16 mouse cellular contexts compared by ENCODE assay signal in the genomic region with DNA sequence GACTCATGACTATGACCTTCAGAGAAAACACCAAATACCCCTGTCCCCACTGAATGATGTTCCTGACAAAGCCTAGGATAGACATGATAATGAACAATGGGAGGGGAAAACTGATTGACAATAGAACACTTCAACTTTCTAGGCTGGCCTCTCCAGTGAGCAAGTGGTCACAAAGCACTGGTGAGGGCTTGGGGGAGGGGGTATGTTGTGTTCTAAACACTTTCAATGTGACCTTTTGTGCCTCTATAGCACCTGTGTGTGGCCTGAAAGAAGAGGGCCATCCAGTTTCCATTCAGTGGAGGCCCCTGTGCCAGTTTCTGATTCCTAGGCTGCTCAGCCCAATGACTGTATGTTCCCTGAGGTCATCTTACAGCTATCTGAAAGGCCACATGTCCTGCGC.
"Had no signal": no experiment of that assay in that cellular context is flagged by ENCODE, and none has a peak within 500 bp of the region (broad histone marks: within the 10 kb centered on the region; RNA-seq: fewer than 3 reads in every experiment).

No protein-coding gene starts in this region.

- ATAC-seq: midbrain, embryonic 13.5 days; midbrain, embryonic 15.5 days had no signal

- H3K4me1 ChIP-seq: neural tube, embryonic 12.5 days; stomach, embryonic 15.5 days had no signal

- H3K27ac ChIP-seq: midbrain, embryonic 10.5 days; midbrain, embryonic 13.5 days; midbrain, embryonic 15.5 days; neural tube, embryonic 12.5 days; stomach, embryonic 15.5 days; stomach, postnatal 0 days had no signal

- H3K27me3 ChIP-seq: midbrain, embryonic 13.5 days; midbrain, embryonic 15.5 days; neural tube, embryonic 12.5 days; stomach, embryonic 15.5 days had no signal

- H3K4me3 ChIP-seq: midbrain, embryonic 10.5 days; midbrain, embryonic 13.5 days; midbrain, embryonic 15.5 days; neural tube, embryonic 12.5 days; stomach, embryonic 15.5 days had no signal

- DNase-seq: lung, adult 18-20 months; lung, embryonic 14.5 days; lung, postnatal 10 days; lung, postnatal 4 days; retina, postnatal 1 day; right cerebral cortex, adult 18-20 months; right cerebral cortex, postnatal 14 days; thymus, adult 2 months; thymus, postnatal 25 days; thymus, postnatal 4 days had no signal

- H3K36me3 ChIP-seq: midbrain, embryonic 10.5 days; midbrain, embryonic 13.5 days; midbrain, embryonic 15.5 days; neural tube, embryonic 12.5 days; stomach, embryonic 15.5 days had no signal

- H3K9ac ChIP-seq: lung, embryonic 14.5 days; midbrain, embryonic 13.5 days; midbrain, embryonic 15.5 days; neural tube, embryonic 12.5 days; stomach, embryonic 15.5 days had no signal

- H3K4me2 ChIP-seq: lung, embryonic 14.5 days; midbrain, embryonic 13.5 days; midbrain, embryonic 15.5 days; neural tube, embryonic 12.5 days; stomach, embryonic 15.5 days had no signal

- H3K9me3 ChIP-seq: midbrain, embryonic 10.5 days; midbrain, embryonic 13.5 days; midbrain, embryonic 15.5 days; neural tube, embryonic 12.5 days; stomach, embryonic 15.5 days had no signal
